Mouse (Mus musculus): ENCODE data around the gene Dhx29. TPM values are rescaled to one million over a fixed set of nuclear protein-coding genes. Genes with fewer than 3 reads are reported as not detected.

Gene Dhx29
- polyA plus RNA-seq, 1 experiment, result 12.6 TPM

- TF ChIP-seq GATA1 (IDR thresholded peaks at IDR 0.05; ENCODE audit: low read length), result no peak
Measured at GRCm38 (mm10) chr13:113000090-113000489, 72.8 kb downstream of the Dhx29 start.

- TF ChIP-seq GATA1 (IDR thresholded peaks at IDR 0.05; ENCODE audit: low read length), result no peak
Measured at GRCm38 (mm10) chr13:113000576-113001318, 73.5 kb downstream of the Dhx29 start.

- no peak for TF ChIP-seq GATA1 (IDR thresholded peaks at IDR 0.05; ENCODE audit: low read length)
Measured at GRCm38 (mm10) chr13:113012683-113013082, 85.4 kb downstream of the Dhx29 start.

Other genes with a start within 250 kb of the Dhx29 start
- gene Plpp1, start 126.7 kb upstream of the Dhx29 start, polyA plus RNA-seq (2012), result 2.6 and 2.8 TPM in 2 replicates
- 2.1 and 3.0 TPM in 2 replicates for gene Mtrex, start 56 bp upstream of the Dhx29 start, polyA plus RNA-seq (2012)
- not detected in 2 replicates for gene Ccno, start 60.3 kb downstream of the Dhx29 start, polyA plus RNA-seq (2012)
- not detected in 2 replicates for gene Mcidas, start 66.4 kb downstream of the Dhx29 start, polyA plus RNA-seq (2012)
- not detected in 2 replicates for gene Cdc20b, start 107.7 kb downstream of the Dhx29 start, polyA plus RNA-seq (2012)
- not detected in 2 replicates for gene Gpx8, start 119.0 kb downstream of the Dhx29 start, polyA plus RNA-seq (2012)
- gene Gzma, start 173.5 kb downstream of the Dhx29 start, polyA plus RNA-seq (2012), result not detected in 2 replicates

All from G1E-ER4 (cell line).